Mouse (Mus musculus): ENCODE results near the gene Arl5c. TPM values are rescaled to one million over a fixed set of nuclear protein-coding genes. Genes with fewer than 3 reads are reported as not detected.
A peak's percentile ranks its signal among the peaks of the same experiment; 100 is the strongest.

Gene Arl5c
- polyA plus RNA-seq, 1 experiment from 2014 or later, result 15.7 TPM

DNA sequence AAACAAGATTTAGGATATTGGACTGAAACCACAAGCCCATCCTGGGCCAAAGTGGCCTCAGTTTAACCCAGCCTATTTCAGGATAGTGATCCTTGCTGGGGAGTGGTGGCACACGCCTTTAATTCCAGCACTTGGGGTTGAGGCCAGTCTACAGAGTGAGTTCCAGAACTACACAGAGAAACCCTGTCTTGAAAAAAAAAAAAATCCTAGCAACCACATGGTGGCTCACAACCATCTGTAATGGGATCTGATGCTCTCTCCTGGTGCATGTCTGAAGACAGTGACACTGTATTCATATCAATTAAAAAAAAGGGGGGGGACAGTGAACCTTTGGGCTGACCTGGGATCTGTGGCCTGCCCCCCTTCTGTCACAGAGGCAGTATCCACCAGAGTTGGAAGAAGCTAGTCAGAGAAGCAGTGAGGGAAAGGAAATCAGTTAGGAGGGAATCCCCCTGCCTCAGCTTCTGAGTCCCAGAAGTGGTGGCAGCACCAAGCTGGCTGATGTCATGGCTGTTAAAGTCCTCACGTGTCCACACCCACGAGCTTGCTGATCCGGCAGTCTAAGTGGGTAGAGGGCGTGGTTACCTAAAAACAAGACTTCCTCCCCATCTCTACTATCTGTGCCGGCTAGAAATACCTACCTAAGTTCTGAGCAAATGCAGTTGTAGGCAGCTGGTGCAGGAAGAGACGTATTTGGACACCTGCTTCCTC lies 3.1 kb upstream of the Arl5c start:
- WGBS, result 58% methylated on average over 7 of the region's 7 CpGs
- Histone ChIP-seq H3K9me3 (no peaks in the 10 kb centered on the region), H3K27me3 (ENCODE audit: insufficient read depth, poor library complexity, severe bottlenecking) (peaks cover 93% of the 10 kb centered on the region), H3K4me3 (no peak overlapping the region), H3K36me3 (no peaks in the 10 kb centered on the region), H3K27ac (no peak overlapping the region), H3K4me1 (peaks cover 52% of the 10 kb centered on the region)
- DNase-seq (ENCODE audit: low spot score), result no peak

- Histone ChIP-seq H3K27me3 (ENCODE audit: insufficient read depth, poor library complexity, severe bottlenecking) (peaks cover 84% of the 10 kb centered on the region), H3K4me1 (peaks cover 45% of the 10 kb centered on the region), H3K27ac (no peak overlapping the region), H3K4me3 (no peak overlapping the region), H3K36me3 (no peaks in the 10 kb centered on the region), H3K9me3 (no peaks in the 10 kb centered on the region)
- 74% methylated on average over 11 of the region's 11 CpGs for WGBS
- DNase-seq (ENCODE audit: low spot score), result no peak
These were observed 2.3 kb upstream of the Arl5c start for GRCm38 (mm10) chr11:97998074-97998793.

DNA sequence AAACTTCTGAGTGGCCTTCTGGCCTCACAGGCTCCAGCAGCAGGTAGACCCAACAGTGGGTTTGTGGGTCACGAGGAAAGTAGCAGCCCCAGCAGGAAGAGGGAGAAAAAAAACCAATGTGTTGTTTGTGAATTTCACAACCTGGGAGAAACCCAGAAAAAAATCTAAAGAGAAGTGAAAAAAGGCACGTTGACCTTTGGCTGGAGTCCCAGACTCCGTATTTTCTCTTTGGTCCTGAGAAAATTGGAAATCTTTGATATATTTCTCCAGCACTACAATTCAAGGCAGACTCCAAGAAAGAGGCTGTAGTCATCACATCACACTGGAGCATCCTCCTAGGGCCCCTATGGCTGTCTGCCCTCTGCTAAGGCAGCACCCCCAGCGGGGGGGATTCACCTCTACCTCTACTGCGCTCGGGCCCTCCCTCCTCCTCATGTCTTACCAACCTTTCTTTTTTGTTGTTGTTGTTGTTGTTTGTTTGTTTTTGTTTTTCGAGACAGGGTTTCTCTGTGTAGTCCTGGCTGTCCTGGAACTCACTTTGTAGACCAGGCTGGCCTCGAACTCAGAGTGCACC lies 1.5 kb upstream of the Arl5c start:
- Histone ChIP-seq H3K27me3 (ENCODE audit: insufficient read depth, poor library complexity, severe bottlenecking) (peaks cover 77% of the 10 kb centered on the region), H3K9me3 (no peaks in the 10 kb centered on the region), H3K27ac (no peak overlapping the region), H3K4me3 (no peak overlapping the region), H3K4me1 (peaks cover 38% of the 10 kb centered on the region), H3K36me3 (no peaks in the 10 kb centered on the region)
- 72% methylated on average over 8 of the region's 8 CpGs for WGBS
- no peak for DNase-seq (ENCODE audit: low spot score)

DNA sequence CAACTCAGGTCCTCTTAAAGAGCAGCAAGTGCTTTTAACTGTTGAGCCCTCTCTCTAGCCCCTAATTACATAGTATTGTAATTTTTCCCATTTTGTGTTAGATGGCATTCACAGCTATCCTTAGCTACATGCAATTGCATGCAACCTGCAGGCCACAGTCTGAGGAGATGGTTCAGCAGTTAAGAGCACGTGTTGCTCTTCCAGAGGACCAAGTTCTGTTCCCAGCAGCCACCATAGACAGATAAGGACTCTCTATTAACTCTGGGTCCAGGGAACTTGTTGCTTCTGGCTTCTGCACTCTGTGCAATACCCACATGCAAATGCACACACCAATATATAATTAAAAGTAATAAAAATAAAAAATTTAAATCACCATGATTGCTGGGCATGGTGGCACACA lies 710 bp upstream of the Arl5c start:
- no peak overlapping the region for H3K27ac ChIP-seq
- H3K4me1 ChIP-seq, result peaks cover 30% of the 10 kb centered on the region
- no peak overlapping the region for H3K4me3 ChIP-seq
- no peaks in the 10 kb centered on the region for H3K36me3 ChIP-seq
- H3K27me3 ChIP-seq (ENCODE audit: insufficient read depth, poor library complexity, severe bottlenecking), result peaks cover 77% of the 10 kb centered on the region
- no peak for DNase-seq (ENCODE audit: low spot score)
- H3K9me3 ChIP-seq, result no peaks in the 10 kb centered on the region
- 66% methylated on average over 1 of the region's 1 CpGs for WGBS

GRCm38 (mm10) chr11:97994539-97995100 lies 1.4 kb downstream of the Arl5c start:
- peaks cover 66% of the 10 kb centered on the region for H3K27me3 ChIP-seq (ENCODE audit: insufficient read depth, poor library complexity, severe bottlenecking)
- no peaks in the 10 kb centered on the region for H3K9me3 ChIP-seq
- no peaks in the 10 kb centered on the region for H3K36me3 ChIP-seq
- 2% methylated on average over 13 of the region's 13 CpGs for WGBS
- peaks cover 29% of the 10 kb centered on the region for H3K4me1 ChIP-seq
- no peak overlapping the region for H3K27ac ChIP-seq
- H3K4me3 ChIP-seq, result peak overlapping the region; percentile 66
- DNase-seq (ENCODE audit: low spot score), result peak; percentile 87

- DNase-seq (ENCODE audit: low spot score), result peak; percentile 95
- H3K4me3 ChIP-seq, result peak overlapping the region; percentile 94
- no peaks in the 10 kb centered on the region for H3K9me3 ChIP-seq
- H3K36me3 ChIP-seq, result no peaks in the 10 kb centered on the region
- peaks cover 54% of the 10 kb centered on the region for H3K27me3 ChIP-seq (ENCODE audit: insufficient read depth, poor library complexity, severe bottlenecking)
- peaks cover 33% of the 10 kb centered on the region for H3K4me1 ChIP-seq
- WGBS, result under 1% methylated on average over 26 of the region's 26 CpGs
- peak overlapping the region; percentile 90 for H3K27ac ChIP-seq
These were observed 7.4 kb downstream of the Arl5c start for GRCm38 (mm10) chr11:97988530-97989096.

DNA sequence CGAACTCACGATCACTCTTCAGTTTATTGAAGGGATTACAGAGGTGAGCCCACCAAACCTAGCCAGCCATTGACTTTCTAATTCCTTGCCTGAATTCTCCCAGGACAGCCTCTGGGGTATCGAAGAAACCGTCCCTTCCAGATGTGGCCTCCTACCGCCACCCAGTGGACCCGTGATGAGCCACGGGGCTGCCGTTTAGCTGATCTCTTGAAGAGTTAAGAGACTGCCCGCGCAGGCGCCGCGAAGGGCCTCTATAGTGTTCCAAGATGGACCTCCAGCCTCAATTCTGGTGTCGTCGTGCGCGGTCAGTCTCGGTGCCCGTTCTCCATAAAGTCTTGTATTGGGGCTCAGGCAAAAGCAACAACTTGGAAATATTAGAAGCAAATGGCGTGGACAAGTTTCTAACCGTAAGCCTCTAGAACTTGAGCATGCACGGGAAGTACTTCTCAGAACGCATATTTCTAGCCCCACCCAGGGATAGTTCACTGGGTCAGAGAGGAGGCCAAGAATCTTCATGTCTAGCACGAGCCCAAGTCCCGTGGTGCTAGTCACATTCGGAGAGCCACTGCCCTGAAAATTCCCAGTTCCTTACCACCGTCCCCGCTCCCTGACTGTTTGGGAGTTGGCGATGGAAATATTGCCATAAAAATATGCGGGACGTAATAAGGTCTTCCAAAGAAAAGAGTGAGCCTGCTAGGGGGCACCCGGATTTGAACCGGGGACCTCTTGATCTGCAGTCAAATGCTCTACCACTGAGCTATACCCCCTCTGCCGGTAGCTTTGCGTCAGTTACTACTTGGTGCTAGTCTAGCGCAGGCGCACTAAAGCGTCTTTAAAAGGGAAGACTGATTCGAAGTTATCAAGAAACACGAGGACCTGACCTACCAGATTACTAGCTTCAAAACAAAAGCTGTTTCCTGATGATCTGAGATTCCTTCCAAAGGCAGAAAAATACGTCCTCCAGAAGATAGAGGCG lies 8.1 kb downstream of the Arl5c start:
- Histone ChIP-seq H3K9me3 (no peaks in the 10 kb centered on the region), H3K4me3 (peak overlapping the region; percentile 94), H3K27ac (peak overlapping the region; percentile 90), H3K27me3 (ENCODE audit: insufficient read depth, poor library complexity, severe bottlenecking) (peaks cover 62% of the 10 kb centered on the region), H3K36me3 (no peaks in the 10 kb centered on the region), H3K4me1 (peaks cover 33% of the 10 kb centered on the region)
- DNase-seq (ENCODE audit: low spot score), result peak; percentile 97
- under 1% methylated on average over 42 of the region's 42 CpGs for WGBS

DNA sequence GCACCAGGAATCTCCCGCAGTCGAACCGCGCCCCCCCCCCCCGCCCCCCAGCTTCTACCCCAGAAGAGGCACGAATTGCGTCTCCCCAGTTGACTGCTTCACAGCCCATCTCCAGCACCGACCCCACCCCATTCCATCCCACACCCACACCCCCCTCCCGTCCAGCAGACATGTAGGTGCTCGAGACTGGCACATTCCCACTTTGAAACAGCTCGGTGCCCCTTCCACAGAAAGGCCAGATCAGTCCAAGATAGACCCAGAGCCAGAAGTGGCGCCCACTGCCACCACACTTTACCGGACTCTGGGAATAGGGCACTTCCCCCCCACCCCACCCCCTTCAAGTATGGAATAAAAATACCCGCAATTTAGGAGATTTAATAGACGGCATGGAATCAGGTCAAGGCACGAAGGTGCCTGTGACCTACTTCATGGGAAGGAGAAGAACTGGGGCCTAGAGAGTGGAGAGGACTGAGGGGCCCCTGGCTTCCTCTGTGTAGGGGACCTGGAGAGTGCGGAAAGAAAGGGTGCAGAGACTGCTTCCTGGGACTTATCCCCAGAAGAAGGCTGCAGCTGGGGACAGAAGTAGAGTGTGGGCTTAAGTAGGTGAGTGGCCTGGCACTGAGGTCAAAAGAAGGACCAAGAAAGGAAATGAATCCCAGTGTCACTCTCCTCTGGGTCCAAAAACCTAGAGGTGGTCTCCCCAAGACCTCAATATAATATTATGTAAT lies 9.1 kb downstream of the Arl5c start:
- H3K27me3 ChIP-seq (ENCODE audit: insufficient read depth, poor library complexity, severe bottlenecking), result peaks cover 58% of the 10 kb centered on the region
- WGBS, result 26% methylated on average over 17 of the region's 17 CpGs
- H3K27ac ChIP-seq, result peak overlapping the region; percentile 69; the same call in 1 of the 2 replicates

DNA sequence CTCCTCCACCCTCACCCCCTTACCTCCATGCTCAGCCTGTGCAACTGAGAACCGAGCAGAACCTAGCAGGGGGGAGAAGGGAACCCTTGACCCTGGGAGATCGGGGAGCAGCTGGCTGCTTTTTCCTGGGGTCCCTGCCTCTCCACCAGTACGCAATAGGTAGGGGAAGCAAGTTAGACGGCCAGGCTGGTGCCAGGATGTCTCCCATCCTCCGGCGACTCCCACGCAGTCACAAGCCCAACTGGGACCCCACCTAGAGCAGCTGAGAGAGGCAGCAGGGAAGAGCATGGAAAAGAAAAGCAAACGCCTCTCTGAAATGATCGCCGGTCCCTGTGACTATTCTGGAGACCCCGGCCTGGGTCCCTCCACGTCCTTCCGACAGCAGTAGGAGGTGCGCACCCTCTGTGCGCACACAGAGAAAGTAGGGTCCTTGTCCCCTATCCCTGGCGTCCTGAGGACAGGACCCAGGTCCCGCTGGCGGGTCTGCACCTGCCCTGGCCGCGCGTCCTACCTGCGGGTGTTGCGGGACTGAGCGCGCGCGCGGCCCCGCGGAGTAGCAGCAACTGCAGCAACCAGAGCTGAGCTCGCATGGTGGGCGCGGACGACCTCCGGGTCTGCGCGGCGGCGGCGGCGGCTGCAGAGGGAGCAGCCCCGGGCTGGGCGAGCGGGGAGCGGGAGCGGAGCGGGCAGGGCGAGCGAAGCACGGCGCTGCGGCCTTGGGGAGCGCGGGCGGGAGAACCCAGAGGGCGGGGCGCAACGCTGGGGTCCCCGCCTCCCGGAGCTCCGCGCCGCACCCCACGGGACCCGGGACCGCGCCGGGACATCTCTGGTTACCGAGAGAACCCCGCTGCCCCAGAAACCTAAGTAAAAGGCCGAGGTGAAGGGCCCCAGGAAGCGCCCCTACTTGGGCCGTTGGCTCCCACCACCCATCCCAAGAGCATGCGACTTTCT lies 10.0 kb downstream of the Arl5c start, which contains the start of gene Plxdc1:
Gene Plxdc1 (minus strand): TSS at position 718 of the 951 bp plus-strand sequence.
- Histone ChIP-seq H3K36me3 (no peaks in the 10 kb centered on the region), H3K27me3 (ENCODE audit: insufficient read depth, poor library complexity, severe bottlenecking) (peaks cover 61% of the 10 kb centered on the region), H3K9me3 (no peaks in the 10 kb centered on the region), H3K4me1 (peaks cover 33% of the 10 kb centered on the region), H3K4me3 (peak within 1 kb of the TSS; percentile 94), H3K27ac (peak within 1 kb of the TSS; percentile 69)
- DNase-seq (ENCODE audit: low spot score), result no peak
- 2% methylated on average over 69 of the region's 74 CpGs for WGBS

More for the DNA sequence above, 9.1 kb downstream of the Arl5c start:
- Histone ChIP-seq H3K4me3 (peak overlapping the region; percentile 94), H3K36me3 (no peaks in the 10 kb centered on the region), H3K4me1 (peaks cover 33% of the 10 kb centered on the region), H3K9me3 (no peaks in the 10 kb centered on the region)
- no peak for DNase-seq (ENCODE audit: low spot score)

- no peaks in the 10 kb centered on the region for H3K36me3 ChIP-seq
- no peak for DNase-seq (ENCODE audit: low spot score)
- no peaks in the 10 kb centered on the region for H3K9me3 ChIP-seq
- H3K4me1 ChIP-seq, result peaks cover 22% of the 10 kb centered on the region
- H3K27me3 ChIP-seq (ENCODE audit: insufficient read depth, poor library complexity, severe bottlenecking), result peaks cover 66% of the 10 kb centered on the region
- 75% methylated on average over 1 of the region's 1 CpGs for WGBS
- no peak overlapping the region for H3K27ac ChIP-seq
- no peak overlapping the region for H3K4me3 ChIP-seq
These were observed 12.0 kb downstream of the Arl5c start for GRCm38 (mm10) chr11:97983983-97984382.
